Mouse (Mus musculus): ENCODE measurements around the gene Palm2. TPM values are rescaled to one million over a fixed set of nuclear protein-coding genes. Genes with fewer than 3 reads are reported as not detected.

Gene Palm2
- total RNA-seq, 2 experiments from 2014 or later, result 4.1 to 9.1 TPM

DNA sequence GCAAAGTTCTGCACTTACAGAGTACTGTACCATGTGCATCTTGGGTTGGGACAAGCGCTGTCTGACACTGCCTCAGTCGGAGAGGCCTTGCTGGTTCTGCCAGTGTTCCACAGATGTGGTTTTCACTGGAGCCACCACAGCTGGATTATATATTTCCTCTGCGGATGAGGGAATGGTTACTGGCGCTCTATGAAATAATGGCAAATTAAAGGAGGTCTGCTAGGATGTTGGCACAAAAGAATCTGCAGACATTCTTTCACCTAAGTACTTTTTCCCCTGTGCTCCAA is 135.0 kb downstream of the Palm2 start:
- DNase-seq, result no peak

DNA sequence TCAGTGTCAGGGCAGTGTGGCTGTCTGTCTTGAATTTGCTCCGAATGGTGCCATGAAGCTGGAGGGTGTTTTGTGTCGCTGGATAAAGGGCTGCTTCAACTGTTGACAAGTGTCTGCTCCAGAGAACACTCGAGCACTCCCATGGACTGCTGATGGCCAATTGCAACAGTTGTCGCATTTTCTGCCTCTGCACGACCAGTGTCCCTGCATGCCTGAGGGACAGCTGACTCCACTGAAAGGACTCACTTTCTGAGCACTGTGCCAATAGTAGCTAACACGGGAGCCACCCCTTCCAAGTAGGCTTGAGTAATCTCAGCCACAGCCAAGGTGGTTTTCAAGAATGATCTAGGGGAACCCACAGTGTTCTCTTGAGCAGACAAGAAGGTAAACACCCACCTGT is 135.7 kb downstream of the Palm2 start:
- DNase-seq, result peak; percentile 14

DNA sequence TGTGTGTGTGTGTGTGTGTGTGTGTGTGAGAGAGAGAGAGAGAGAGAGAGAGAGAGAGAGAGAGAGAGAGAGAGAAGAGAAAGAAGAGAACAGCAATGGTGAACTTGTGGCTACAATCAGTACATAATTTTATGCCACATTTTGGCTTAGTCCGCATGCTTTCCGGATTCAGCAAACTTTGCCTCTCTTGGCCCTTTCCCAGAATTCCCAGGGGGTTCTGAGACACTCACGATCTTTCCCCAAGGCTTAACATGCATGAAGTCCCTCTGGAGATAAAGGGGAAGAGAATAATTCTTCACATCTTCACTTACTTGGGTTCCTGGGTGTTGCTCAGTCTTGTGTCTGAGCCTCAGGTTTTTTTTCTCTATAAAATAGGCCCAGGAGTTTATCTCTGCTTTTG is 136.2 kb downstream of the Palm2 start:
- DNase-seq, result no peak

DNA sequence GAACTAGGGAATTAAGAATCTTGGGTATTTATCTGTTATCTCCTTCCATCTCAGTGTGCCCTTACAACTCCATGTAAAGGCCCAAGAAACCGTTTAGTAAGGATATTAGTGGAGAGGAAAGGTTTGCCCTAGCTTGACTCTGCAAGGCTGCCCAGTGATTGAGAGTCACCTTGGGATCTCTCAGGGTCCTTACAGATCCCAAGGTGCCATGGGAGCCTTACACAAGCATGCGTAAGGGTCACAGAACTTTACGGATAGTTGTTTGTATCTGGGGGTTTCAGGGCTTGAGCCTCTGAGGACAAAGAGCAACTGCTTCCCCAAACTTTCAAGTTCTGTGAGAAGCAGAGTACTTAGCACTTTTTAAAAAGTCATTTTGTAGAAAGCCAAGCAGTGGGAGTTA is 140.1 kb downstream of the Palm2 start:
- DNase-seq, result no peak

DNA sequence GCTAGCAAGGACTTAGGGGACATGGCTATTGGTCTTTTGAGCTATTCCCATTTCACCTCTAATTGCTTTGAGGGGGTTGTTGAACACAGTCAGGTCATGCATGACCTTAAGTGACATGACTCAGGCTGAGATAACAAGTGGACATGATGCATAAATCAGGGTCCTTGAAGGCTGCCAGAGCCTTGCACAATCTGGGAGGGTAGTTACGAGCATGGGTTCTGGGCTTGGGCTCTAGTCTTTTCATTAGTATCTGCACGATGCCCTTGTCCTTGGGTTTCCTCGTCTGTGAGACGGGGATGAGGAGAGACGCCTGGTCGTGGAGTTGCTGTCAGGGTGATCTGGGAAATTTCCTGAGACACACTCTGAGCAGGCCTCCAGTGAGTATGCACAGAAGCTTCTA is 140.6 kb downstream of the Palm2 start:
- DNase-seq, result no peak

DNA sequence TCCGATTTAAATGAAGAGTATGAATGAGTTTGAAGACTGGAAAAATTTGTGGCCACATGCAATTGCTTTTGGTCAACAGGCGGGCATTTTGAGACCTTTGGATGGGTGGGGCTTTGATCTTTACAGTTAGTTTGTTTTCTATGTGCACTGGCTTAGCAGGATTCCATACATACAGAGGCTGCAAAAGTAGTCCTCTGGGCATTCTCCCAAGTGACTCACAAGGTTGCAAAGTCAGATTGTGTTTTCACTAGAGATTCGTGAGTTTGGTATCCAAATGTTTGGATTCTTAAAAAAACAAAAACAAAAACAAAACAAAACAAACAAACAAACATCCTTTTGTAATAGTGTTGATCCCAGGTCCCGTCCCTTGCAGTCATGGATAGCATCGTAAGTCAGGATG is 141.6 kb downstream of the Palm2 start:
- DNase-seq, result no peak

DNA sequence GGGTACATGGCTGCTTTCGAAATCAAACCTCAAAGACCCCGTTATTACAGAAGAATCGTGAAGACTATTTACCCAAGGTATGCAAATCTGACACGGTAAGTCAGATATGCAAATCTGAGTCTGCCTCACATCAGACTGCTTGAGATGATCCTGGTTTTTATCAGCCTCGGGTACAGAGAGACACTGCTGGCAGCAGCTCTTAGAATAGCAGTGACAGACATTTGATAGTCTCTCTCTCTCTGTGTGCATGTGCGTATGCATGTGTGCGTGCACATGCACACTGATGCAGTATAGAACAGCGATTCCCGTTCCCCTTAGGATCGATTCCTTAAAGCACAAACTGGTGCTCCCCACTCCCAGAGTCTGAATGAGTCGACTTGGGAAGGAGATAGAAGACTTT is 142.0 kb downstream of the Palm2 start:
- DNase-seq, result no peak

DNA sequence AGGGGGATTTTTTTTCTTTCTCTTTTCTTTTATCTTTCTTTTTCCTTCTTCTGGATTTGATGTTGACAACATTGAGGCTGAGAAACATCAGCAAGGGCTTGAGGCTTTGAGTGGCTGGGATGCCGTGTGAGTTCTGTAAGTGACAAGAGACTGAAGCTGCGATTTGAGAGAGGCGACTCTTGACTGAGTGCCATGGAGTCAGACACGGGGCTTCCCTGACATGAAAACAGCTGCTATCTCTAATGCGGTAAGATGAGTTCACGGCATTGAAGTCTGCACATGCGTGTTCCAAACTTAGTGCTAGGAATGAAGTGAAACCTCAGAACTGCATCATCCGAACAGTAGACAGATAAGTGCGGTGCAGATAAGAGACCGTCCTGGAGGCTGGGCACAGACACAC is 145.6 kb downstream of the Palm2 start:
- no peak for DNase-seq

DNA sequence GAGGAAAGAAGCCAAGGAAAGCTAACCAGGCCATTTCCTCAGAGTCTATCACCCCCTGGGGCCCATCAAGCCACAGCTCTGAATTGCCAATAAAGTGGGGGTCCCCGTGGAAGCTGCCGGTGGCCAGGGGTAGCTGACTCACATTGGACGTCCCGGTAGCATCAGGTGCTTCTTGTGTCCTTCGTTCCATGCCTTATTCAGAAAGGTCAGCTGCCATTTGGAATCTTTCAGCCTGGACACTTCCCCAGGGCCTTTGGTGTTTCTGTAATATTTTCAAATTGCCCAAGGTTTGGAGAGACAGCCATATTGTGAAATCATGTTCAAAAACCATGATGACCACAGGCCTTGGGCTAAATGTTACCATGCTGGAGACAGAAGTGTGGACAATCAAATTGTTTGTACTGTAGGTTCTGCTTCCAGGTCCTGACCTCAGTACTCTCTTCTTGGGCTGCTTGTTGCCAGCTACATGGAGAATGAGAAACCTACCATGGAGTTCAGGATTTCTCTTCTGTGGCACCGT is 151.3 kb downstream of the Palm2 start:
- DNase-seq, result no peak

DNA sequence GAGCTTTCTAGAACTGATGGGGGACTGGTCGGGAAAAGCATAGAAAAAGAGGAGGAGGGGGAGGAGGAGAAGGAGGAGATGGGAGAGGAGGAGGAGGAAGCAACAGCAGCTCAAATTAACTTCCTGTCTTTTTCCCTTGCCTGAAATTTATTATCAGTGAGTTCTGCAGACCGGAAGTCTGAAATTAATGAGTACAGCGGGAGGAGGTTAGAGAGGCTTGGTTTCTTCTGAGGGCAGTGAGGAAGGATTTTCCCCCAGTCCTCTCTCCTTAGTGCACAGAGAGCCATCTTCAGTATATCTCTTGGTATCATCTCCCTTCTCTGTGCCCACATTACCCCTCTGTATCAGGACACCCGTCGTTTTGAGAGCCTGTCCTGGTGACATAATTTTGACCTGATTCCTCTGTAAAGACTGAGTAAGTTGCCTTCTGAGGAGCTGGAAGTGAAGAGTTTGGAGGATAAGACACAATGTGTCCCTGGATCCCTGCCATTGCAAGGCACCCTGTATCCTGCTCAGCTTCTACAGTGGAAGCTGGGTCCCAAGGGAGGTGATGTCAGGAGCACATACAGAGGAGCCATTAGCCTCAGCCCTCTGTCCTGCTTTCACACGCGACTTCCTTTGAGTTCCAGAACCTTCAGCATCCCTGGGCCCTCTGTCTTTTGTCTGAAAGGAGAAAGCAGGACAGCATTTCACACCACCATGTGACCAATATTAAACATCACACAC is 153.0 kb downstream of the Palm2 start:
- no peak for DNase-seq

DNA sequence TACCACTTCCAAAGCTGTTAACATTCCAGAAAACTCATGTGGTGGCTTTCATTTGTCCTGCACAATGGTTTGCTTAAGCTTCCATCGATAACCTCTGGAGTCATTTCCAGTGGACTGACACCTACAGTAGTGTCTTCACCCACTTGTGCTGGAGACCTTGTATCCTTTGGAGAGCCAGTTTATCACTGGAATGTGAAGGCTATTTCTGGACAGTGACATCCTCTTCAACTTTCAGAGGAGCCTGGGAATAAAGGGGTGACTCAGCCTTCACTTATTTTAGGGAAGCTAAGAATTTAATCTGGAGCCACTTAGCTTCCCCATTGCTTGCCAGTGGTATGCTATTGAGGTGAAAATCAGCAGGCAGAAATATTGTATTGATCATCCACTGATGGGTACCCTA is 154.3 kb downstream of the Palm2 start:
- DNase-seq, result no peak

DNA sequence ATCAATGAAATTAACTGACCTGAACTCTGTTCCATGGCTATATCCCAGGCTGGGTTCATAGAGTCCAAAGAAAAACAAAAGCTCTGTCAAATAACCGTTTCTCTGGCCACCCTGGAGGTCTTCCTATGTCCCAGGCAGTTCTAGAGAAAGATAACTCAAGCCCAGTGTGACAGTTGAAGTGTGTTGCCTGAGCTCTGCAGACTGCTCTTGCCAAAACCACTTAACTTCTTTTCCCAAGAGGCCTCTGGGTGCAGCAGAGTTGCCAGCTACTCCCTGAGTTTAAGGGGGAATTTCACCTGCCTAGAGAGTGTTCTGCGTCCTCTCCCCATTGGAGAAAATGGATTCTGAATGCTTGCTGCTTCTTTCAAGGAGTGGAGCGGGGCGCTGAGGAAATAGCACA is 158.7 kb downstream of the Palm2 start:
- no peak for DNase-seq

DNA sequence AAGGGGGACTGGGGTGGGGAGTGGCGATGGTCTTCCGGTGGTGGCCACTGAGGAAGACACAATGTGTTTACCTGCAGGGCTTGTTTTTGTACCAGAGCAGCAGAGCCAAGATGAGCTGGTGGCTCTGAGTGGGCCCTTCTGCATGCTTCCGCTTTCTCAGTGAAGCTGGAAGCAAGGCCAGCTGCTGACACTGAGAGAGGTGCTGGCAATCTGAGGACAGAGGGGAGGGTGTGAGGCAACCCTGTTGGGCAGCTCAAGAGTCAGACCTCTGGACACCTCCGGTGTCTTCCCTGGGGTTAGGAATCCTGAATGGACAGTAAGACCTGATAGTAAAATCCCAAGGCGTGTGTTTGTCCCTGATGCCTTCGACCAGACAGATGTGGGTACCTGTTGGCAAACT is 165.9 kb downstream of the Palm2 start:
- DNase-seq, result no peak

DNA sequence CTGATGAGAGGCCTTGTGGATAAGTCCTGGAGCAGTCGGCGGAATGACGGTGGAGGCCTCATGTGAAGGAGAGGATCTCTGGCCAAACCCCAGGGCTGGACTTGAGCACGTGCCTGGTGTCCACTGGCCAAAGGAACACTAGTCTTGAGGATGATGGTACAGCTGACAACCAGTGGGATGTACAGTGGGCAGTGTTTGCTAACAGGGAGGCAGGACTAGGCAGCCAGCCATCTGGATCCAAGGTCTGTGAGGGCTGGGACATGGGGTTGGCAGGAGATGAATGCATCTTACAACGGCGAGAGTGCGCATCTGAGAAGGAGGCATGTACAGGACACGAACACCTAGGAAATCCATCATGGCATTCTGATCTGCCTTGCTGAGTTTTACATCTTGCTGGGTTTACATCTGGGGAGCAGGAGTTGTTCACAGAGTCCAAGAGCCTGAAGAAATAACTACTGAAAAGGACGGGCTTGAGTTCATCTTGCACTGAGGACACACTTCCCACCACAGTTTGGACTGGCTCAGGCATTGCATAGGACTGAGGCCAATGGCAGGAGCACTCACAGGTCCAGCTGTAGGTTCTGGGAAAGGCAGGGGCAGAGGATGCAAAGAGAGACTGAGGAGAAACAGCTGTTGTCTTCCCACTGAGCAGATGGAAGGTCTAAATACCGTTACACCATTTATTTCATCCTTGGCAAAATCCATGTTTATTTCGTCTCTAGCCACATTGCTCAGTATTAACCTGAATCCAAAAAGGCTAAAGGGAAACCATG is 166.8 kb downstream of the Palm2 start:
- DNase-seq, result no peak

DNA sequence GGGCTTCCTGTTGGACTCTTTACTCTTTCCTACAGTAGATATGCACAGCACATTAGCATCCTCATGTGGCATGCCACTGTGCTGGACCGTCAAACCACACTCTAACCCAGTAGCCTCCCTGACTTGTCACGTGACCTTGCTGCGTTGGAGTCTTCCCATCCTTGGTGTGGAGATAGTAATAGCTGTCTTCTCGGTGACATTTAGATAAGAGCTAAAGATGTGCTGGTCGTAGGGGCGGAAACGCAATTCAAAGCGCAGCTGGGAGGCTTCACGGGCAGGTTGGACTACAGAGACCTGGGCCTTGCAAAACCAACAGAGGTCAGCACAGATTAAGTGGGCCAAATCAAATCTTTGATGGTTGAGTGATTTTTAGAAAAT is 167.4 kb downstream of the Palm2 start:
- no peak for DNase-seq

DNA sequence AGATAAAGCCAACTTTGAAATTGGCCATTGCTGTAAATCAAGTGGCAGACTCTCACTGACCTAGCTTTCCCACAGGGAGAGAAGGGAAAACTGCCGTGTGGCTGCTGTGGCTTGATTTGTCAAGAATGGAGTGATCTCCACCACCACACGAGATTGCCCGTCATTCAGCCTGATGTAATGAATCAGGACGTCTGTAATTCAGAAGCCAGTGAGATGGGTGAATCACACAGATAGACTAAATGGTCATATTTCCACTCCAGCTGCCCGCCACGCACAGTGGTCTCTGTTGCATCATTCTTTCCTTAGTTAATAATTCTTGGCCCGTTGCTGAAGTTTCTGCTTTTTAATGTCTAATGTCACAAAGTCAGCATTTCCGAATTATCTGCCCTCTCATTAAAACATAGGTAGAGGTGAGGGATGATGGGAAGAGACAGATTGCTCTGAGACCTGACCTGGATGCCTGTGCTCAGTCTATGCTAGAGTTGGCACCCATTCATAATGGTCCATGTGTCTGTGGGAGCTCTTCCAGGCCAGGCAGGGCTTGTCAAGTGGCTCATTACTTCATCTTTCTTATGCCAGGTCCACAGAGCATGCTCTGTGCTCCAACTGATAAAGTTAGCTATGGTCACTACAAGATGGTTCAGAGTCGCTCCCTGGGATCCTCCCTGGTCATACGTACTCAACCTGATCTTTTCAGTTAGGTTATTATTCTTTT is 168.0 kb downstream of the Palm2 start:
- DNase-seq, result no peak

DNA sequence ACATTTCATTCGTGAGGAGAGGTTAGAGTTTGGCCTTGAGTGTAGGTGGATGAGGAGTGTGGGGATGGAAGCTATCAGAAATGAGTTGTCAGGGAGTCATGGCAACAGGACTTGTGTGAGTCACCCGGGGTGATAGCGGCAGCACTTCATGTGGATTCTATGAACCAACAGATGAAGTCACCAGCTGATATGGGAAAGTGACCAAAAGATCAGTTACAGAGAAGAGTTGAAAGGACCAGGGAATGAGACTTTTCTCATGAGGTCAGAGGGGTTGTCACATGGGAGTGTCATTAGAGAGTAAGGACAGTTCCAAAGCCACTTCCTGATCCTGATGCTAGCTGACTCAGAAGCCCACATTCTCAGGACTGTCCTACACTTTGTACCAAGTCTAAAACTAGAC is 172.2 kb downstream of the Palm2 start:
- no peak for DNase-seq

DNA sequence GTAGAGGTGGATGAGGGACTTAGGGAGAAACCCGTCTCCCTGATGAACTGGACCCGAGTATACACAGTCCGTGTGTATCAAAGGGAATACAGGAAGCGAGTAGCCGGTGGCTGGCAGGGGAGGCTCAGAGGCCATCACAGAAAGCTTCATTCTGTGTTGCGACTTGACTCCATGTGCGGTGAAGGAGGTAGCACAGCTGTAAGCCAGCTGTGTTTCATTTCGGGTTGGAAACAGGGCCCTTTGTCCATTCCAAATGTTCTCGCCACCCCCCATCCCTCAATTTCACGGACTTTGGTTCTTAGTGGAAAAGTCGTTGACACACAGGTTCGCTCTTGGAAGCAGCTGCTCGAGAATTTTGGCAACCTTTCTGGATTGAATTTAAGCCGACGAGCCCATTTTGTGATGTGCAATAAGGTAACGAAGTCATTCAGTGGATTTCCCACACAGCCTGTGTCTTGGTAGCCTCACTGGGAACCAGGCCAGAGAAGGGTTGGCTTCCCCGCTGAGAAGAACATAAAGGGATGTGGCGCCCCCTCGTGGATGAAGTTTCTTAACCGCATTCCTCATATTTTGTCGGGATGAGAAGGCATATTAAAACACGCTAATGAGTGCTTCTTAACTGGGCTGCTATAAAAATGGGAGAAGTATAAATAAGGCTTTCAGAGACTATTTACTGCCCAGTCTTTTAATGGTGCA is 173.3 kb downstream of the Palm2 start:
- DNase-seq, result peak; percentile 98

DNA sequence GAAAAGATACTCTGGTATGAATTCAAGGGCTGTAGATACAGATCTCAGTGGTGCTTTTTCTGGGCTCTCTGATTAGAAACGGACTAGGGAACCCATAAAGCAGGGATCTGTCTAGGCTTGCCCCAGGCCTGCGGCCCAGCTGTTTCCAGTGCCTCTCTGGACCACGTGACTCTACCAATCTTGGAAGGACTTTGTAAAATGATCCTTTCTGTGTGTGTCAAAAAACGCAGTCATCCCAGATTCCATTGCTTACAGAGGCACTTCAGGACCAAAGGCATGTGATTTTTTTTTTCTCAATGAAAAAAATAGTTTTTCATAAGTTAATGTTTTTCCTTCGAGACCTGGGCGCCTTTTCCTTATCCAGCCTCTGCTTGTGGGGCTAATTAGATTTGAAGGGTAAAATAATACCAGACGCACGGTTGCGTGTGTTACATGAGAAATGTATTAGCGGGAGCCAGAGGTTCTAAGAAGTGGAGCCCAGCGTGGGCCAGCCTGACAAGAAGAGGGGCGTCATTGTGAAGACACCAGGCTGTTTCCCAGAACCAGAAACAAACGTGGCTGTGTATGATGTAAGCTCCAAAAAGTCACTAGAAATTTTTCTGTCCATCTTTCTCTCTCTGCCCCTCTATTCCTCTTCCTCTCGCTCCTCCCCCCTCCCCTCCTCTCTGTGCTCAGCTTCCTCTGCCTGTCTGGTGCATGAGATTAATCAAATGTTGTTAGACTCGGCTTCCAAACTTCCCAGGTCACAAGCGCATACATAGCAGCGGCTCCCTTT is 177.4 kb downstream of the Palm2 start:
- DNase-seq, result no peak

DNA sequence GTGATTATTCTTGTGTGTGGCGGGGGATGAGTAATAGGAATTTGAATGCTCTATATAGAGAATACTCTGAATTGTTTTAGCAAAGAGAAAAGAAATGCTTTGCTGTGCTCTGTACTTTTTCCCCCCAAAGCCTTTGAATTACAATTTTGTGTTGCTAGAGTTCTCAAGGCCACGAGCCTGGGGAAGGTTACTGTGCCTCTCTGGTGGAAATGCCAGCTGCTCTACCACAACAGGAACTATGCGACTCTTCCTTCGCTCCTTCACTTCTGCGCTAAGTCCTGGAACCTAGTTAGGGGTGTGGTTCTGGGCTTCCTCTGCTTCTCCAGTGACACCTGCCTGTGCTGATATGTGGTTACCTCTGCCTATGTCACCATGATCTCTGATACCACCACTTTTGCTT is 178.7 kb downstream of the Palm2 start:
- DNase-seq, result no peak

DNA sequence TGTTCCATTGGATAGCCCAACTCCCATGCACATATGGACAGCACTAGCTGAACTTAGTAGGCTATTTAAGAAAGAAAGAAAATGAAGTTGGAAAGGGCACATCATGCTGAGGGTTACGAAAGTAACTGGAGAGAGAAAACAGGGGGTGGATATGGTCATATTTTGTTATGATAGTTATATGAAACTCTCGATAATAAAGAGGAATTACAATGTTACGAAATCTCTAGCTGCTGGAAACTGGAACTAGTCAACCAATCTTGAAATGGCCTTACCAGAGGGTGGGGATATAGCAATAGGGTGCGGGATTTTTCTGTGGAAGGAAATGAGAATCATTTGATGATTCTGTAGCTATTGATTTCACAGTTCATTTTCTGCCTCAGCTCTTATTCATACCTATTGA is 180.6 kb downstream of the Palm2 start:
- DNase-seq, result no peak

DNA sequence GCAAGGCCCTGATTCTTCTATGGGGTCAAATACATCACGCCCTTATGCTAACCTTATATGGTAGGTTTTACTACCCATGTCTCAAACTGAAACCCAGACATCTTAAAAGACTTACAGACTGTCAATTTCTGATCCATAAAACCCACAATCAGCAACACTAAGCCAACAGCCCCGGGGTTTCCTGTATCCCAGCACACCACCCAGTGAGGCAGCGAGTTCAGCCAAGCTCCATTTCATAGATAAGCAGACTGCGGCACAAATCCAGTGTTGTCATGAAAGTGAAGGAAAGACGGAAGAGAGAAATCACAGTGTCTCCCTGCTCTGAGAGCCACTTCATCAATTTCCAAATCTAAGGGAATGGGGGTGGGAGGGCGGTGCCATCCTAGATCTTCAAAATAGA is 184.7 kb downstream of the Palm2 start:
- no peak for DNase-seq
